Comparison of ENCODE assay signal across 8 mouse cellular contexts in genomic region chrX:42153056-42153455, GRCm38 (mm10). TPM values are rescaled to one million over a fixed set of nuclear protein-coding genes. Genes with fewer than 3 reads are reported as not detected.
DNase-seq lines count a peak whose midpoint lies in the region; ATAC-seq and TF ChIP-seq lines count a peak whose summit lies in the region.

No protein-coding gene starts in this region.

- peaks cover 4% of the 10 kb centered on the region; the same call in 1 of the 2 replicates for H3K4me1 ChIP-seq in heart, postnatal 0 days (ENCODE audit: control insufficient read depth, insufficient read depth)
- peaks cover 3% of the 10 kb centered on the region; the same call in 1 of the 2 replicates for H3K4me1 ChIP-seq in lung, embryonic 16.5 days (replicated peaks; ENCODE audit: control insufficient read depth, insufficient read depth, low read length)

- peak overlapping the region; percentile 100 for H3K27ac ChIP-seq in heart, postnatal 0 days (ENCODE audit: low read depth)
- H3K27ac ChIP-seq in lung, embryonic 16.5 days (ENCODE audit: low read length), result peak overlapping the region; percentile 49; the same call in 1 of the 2 replicates

- DNase-seq in CD4-positive, CD25-positive, alpha-beta regulatory T cell, adult 2 months (ENCODE audit: low read depth, low spot score), result peak; percentile 10
- peak; percentile 29 for DNase-seq in CD4-positive helper T cell, adult 2 months (ENCODE audit: low read depth, low spot score)
- no peak for DNase-seq in heart, postnatal 0 days (ENCODE audit: low spot score)
- DNase-seq in embryo, embryonic 11 days, result no peak
- no peak for DNase-seq in left cerebral cortex, adult 11 months (ENCODE audit: low spot score)
- DNase-seq in adrenal gland, postnatal 36 days, result no peak

- peak overlapping the region; percentile 57 for H3K4me2 ChIP-seq in heart, postnatal 0 days (ENCODE audit: low read depth, low read length)
- H3K4me2 ChIP-seq in lung, embryonic 16.5 days (ENCODE audit: low read depth, low read length), result peak overlapping the region; percentile 55

- no peak overlapping the region for H3K9ac ChIP-seq in heart, postnatal 0 days (replicated peaks; ENCODE audit: low read depth, low read length)
- peak overlapping the region; percentile 41 for H3K9ac ChIP-seq in lung, embryonic 16.5 days (ENCODE audit: low read length)

- H3K9me3 ChIP-seq in heart, postnatal 0 days (replicated peaks; ENCODE audit: control insufficient read depth, low read length), result no peaks in the 10 kb centered on the region
- H3K9me3 ChIP-seq in lung, embryonic 16.5 days (ENCODE audit: control insufficient read depth, low read length), result no peaks in the 10 kb centered on the region

- no peak for ATAC-seq in CD4-positive, CD25-positive, alpha-beta regulatory T cell, adult 4 months
- no peak for ATAC-seq in heart, postnatal 0 days (ENCODE audit: insufficient read depth, low read depth)
- no peak for ATAC-seq in lung, embryonic 16.5 days (ENCODE audit: low read depth)

- 18% methylated on average over 4 of the region's 4 CpGs for WGBS in heart, postnatal 0 days
- WGBS in lung, embryonic 16.5 days, result 13% methylated on average over 4 of the region's 4 CpGs

- no peaks in the 10 kb centered on the region for H3K27me3 ChIP-seq in heart, postnatal 0 days (ENCODE audit: control insufficient read depth, insufficient read depth, low read length)
- H3K27me3 ChIP-seq in lung, embryonic 16.5 days (ENCODE audit: control insufficient read depth, insufficient read depth, low read depth, low read length), result no peaks in the 10 kb centered on the region

- no peaks in the 10 kb centered on the region for H3K36me3 ChIP-seq in heart, postnatal 0 days (replicated peaks; ENCODE audit: control insufficient read depth, insufficient read depth, low read length)
- H3K36me3 ChIP-seq in lung, embryonic 16.5 days (ENCODE audit: control insufficient read depth, insufficient read depth, low read length), result no peaks in the 10 kb centered on the region

- peak overlapping the region; percentile 53 for H3K4me3 ChIP-seq in heart, postnatal 0 days (ENCODE audit: low read depth, low read length)
- peak overlapping the region; percentile 61 for H3K4me3 ChIP-seq in lung, embryonic 16.5 days (ENCODE audit: low read length)

- no peak for TF ChIP-seq CTCF in heart, postnatal 0 days (IDR thresholded peaks at IDR 0.05; ENCODE audit: low read depth)

- no peak for TF ChIP-seq EP300 in heart, postnatal 0 days (IDR thresholded peaks at IDR 0.05; ENCODE audit: low read depth)

RNA-seq across cellular contexts. Expression of gene Stag2, which starts 3.9 kb away (rescaled TPM):
- polyA plus RNA-seq in CD4-positive, CD25-positive, alpha-beta regulatory T cell, adult 4 months (2017; shearing (Covaris generic)), result 10 to 100 TPM; 86.9 to 92.7 TPM
- total RNA-seq in heart, postnatal 0 days (2014; rRNA removed; ENCODE audit: low replicate concordance), result 47.1 and 48.2 TPM in 2 replicates
- polyA plus RNA-seq in heart, postnatal 0 days (2015; fragmentation: Nextera tagmentation; extraction: Ambion mirVana), result 20.4 TPM in 2 replicates
- 54.6 and 55.0 TPM in 2 replicates for polyA plus RNA-seq in lung, embryonic 16.5 days (2015; fragmentation: Nextera tagmentation; extraction: Ambion mirVana)
- 10 to 100 TPM; 79.4 to 80.6 TPM for total RNA-seq in adrenal gland, postnatal 36 days (2021)

Comparison
In these comparisons a context has a peak if more than half of its experiments do, and no peak if none do; other contexts are left out.
1. DNase-seq: peak in CD4-positive, CD25-positive, alpha-beta regulatory T cell, adult 2 months (single experiment) and CD4-positive helper T cell, adult 2 months (single experiment); none in heart, postnatal 0 days (single experiment), embryo, embryonic 11 days (single experiment), left cerebral cortex, adult 11 months (single experiment) and adrenal gland, postnatal 36 days (0 of 2).